In the genomic region with DNA sequence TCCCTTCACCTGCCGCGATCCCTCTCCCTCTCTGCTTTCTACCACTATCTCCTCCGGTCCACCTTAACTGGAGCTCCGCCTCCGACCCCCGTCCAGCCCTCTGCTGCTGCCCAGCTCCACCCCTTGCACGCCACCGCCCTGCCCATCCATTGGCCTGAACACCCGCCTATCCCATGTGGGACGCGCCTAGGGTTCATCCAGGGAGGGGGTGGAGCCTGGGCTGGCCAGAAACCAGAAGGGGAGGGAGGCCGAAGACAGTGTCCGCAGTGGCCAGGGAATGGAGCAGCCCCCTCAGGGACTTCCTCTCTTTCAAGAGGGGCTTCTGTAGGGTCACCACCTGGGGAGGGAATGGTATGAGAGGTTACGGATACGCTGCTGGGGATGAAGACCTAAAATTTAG, we compare ENCODE assay signal across 1 mouse cellular context.
TF ChIP-seq lines count a peak whose summit lies in the region.

No protein-coding gene starts in this region.

TF ChIP-seq in CH12.LX, 34 proteins besides CTCF, POLR2A, EP300 and RAD21 (continued from another document):
- TF ChIP-seq RCOR1 (conservative IDR thresholded peaks at IDR 0.05; ENCODE audit: low read depth, low read length) (no peak), MAX (IDR thresholded peaks at IDR 0.05; ENCODE audit: low read length) (0 out of 2 replicates have a peak, but pooled peaks have one; percentile 8)
